Mouse (Mus musculus): ENCODE data around the gene Tmem163.

GRCm38 (mm10) chr1:127718290-127718689 lies 38.9 kb upstream of the Tmem163 start:
- TF ChIP-seq POLR2A (IDR thresholded peaks at IDR 0.05; ENCODE audit: low read depth, low read length) (no peak), CTCF (IDR thresholded peaks at IDR 0.05; ENCODE audit: borderline replicate concordance, insufficient read depth, low read length) (no peak)

Data from embryonic fibroblast, embryonic 13.5 days (primary cell).